Mouse (Mus musculus) adrenal gland (tissue): ENCODE data around the gene Ston2.

ENCODE experiments used
- intact Hi-C: fragments of 180-260 bp; cut with DNase I; formaldehyde crosslinking; loops from one replicate; pipeline ENCODE4 v1.15.1; 2025

The Ston2 gene

DNA sequence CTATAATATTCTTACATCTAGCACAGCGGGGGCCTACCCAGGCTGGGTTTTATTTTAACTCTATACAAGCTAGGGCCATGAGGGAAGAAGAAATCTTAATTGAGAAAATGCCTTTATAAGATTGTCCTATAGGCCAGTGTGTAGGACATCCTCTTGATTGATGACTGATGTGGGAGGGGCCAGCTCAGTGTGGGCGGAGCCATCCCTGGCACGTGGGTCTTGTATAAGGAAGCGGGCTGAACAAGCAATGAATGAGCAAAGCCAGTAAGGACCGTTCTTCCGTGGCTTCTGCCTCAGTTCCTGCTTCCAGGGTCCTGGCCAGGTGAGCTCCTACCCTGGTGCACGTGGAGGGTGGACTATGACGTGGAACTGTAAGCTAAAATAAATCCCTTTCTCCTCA, 5.1 kb upstream of the Ston2 start:
- intact Hi-C loops, result no loop called here

DNA sequence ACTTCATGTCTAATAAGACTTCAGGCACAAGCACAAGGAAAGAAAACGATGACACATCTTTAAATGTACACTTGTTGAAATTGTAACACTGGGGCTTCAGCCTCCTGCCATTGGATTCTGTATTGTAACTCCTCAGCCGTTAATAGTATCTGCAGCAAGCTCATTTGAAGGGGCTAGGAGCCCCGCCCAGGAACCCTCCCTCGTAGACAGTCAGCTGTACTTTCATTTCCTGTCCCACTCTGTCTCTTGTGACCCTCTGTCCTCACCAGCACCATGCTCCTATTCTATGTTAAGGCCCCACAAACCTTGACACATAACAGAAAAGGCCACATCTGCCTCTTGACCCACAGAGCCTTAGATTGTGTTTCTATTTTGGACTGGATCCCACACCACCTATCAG, 3.6 kb upstream of the Ston2 start:
- intact Hi-C loops, result no loop called here

DNA sequence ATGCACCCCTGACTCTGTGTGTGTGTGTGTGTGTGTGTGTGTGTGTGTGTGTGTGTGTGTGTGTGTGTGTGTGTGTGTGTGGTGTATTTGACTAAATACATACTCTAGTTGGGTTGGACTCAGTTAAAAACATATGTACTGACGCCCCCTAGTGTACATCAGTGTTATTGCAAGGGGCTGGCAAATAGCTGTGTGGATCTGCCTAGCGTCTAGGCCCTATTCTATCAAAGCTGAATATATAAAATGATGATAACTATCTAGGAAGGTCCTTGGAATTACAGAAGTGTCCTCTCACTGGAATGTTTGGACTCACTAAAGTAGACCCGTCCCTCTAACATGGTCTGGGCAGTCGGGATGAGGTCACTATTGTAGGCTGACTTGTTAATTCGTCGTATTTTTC, 1.6 kb upstream of the Ston2 start:
- intact Hi-C loops, result loop anchor here (2.0 kb wide), 1 partner anchor 149 kb away; no protein-coding TSS in a partner anchor

- intact Hi-C loops, result loop anchor here (2.0 kb wide), 1 partner anchor 148 kb away; no protein-coding TSS in a partner anchor
These were observed 259 bp upstream of the Ston2 start for GRCm38 (mm10) chr12:91788446-91788845.

DNA sequence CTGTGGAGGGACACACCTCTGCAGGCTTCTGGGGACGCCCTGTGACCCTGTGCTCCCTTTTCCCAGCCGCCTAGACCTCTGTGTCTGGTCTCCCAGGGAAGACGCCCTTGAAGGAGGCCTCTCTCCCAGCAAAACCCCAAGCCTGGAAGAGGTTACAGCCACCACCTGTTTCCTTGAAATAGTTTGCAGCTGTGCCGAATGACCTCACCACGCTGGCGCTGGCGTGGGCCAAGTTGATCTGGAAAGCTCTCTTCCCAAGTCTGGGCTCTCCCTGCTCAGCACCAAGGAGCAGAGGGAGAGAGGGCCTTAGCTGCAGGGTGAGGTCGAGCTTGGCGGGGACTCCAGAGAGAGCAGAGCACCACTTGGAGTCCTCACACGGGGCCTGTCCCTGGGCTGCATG, 1.8 kb downstream of the Ston2 start:
- intact Hi-C loops, result no loop called here

- intact Hi-C loops, result no loop called here
These were observed 6.8 kb downstream of the Ston2 start for GRCm38 (mm10) chr12:91781432-91781831.

GRCm38 (mm10) chr12:91780531-91780930, 7.7 kb downstream of the Ston2 start:
- intact Hi-C loops, result no loop called here

GRCm38 (mm10) chr12:91779004-91779365, 9.2 kb downstream of the Ston2 start:
- intact Hi-C loops, result no loop called here

DNA sequence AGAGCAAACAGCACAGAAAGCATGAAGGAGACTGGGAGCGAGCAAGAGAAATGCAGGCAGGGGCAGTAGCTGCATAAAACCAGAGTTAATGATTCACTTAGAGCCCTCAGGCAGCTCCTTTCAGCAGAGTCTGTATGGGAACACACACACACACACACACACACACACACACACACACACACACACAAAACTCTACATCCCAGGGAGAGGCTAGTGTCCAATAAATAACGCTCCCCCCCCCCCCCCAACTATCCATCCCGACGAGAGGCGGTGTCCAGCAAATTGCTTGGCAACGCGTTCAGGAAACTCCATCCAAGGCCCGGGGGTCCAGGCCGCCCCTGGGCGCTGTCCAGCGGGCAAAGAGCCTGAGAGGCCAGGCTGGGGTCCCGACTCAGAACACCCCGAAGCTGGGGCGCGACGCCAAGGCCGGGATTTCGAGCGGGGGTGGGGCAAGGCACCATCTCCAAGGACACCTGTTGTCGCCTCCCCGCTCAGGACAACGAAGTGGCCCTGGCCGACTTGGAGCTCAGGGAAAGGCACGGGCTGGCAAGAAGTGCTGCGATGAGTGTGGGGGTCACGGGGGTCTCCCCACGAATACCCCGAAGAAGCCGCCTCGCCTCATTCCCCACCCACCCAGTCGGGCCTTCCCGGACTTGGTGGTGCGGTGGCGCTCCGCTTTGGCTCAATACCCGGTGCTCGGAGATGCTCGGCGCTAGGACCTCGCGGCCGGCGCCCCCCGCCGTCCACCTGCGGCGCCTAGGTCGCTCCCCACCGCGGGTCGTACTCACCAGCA, 9.8 kb downstream of the Ston2 start:
- intact Hi-C loops, result no loop called here

DNA sequence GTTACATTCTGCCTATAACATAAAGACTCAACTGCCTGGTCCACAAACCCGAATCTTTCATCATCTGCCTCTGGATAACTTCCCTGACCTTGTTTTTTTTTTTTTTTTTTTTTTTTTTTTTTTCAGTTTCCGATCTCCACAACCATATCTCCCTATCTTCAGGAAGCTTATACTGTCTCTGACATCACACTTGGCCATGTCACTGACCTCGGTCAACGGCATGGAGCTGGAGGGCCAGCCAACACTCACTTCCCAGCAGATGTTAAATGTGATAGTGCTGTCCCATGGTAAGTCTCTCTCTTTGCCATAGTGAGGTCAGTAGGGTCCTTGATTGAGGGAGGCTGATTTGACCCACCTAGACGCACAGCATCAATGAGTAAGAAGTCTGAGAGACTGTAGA, 11.8 kb downstream of the Ston2 start:
- intact Hi-C loops, result no loop called here

DNA sequence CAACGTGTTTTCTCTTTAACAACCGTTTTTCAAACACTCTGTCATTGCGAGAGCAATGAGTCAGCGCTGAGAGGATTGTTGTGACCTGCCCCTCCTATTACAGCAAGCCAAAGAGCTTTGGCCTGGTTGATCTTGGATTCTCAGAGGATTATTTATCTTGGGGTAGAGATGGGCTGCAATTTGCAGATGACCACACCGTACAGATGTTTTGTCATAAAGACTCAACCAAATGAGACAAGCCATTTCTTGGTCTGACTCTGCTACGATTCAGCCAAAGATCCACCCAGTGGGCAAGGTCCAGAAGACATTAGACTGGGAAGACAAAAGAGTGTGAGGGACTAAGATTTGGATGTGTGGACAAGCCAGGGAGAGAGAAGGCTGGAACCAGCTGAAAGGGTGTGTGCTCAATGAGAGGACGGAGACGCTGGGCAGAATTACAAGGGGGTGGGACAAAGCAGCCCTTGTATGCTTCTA, 13.3 kb downstream of the Ston2 start:
- intact Hi-C loops, result no loop called here

DNA sequence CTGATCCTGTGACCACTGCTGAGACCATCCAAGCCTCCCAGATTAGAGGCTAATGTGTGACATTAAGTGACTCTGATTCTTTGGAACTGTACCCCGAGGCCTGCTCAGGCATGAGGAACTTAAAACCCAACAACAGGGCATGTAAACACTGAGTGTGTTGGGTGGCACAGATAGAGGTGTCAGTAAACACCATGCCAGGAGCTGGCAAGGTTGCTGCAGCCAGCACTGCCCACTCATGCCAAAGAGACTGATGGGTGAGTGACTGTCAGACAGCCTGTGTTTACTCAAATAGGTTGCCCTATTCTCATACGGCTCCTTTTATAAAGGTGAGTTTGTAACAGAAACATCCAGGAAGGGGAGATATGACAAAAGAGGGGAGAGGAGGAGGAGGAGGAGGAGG, 19.3 kb downstream of the Ston2 start:
- intact Hi-C loops, result no loop called here

- intact Hi-C loops, result no loop called here
These were observed 20.0 kb downstream of the Ston2 start for GRCm38 (mm10) chr12:91768176-91768575.

DNA sequence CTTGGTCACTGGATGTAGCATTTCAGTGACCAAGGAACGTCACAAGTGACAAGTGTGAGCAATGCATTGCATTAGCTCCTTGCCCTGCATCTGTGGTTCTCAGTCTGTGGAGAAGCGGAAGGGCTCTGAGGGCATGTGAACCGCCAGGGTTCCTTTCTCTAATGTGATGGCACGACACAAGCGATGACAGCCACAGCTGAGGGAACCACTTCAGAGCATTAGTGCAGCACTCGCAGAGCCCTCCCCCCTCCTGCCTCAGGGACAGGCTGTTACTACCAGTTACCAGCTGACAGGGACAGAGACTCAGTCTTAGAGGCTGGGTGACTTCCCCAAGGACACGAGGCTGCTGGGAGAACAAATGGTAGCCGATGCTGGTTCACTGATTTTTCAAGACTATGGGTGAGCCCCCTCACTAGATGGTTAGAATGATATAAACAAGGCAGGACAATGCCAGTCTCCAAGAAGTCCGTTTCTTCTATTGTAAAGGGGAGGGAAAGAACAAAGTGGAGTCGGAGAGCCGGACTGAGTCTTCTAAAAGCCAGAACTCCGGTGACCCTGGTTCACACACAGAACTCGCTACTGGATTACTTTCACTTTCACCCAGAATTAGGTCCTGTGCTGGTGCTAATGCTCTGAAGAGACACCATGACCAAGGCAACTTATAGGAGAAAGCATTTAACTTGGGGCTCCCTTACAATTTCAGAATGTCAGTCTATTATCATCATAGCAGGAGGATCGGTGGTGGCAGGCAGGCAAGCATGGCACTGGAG, 21.7 kb downstream of the Ston2 start:
- intact Hi-C loops, result no loop called here

GRCm38 (mm10) chr12:91765504-91765903, 22.7 kb downstream of the Ston2 start:
- intact Hi-C loops, result no loop called here

- intact Hi-C loops, result no loop called here
These were observed 23.1 kb downstream of the Ston2 start for GRCm38 (mm10) chr12:91765054-91765453.

- intact Hi-C loops, result no loop called here
These were observed 23.7 kb downstream of the Ston2 start for GRCm38 (mm10) chr12:91764471-91764870.

GRCm38 (mm10) chr12:91759836-91760235, 28.4 kb downstream of the Ston2 start:
- intact Hi-C loops, result no loop called here

DNA sequence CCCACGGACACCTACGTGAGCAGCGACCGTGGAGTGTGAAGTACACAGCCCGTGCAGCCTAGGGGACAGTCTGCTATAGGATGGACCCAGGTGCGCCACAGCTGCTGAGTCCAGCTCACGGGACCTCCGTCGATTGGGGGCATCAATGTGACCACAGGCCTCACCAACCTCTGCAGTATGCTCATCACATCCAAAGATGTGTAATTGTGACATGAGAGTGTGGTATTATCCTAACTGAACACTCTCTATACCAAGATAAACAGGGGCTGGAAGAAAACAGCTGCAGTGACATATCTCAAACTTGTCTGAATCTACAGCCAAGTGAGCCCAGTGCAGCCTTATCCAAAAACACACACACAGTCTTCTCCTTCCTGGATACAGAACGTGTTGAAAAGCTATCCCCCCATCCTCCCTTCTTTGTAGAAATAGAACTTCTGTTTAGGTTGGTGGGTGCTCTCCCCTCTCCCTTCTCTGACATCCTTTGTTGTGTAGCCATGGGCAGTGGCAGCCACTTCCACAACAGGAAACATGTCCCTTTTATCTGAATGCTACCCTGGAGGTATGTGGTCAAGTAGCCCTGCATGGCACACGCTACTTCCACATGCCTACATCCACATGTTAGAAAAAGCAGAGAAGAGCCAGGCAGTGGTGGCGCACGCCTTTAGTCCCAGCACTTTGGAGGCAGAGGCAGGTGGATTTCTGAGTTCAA, 30.2 kb downstream of the Ston2 start:
- intact Hi-C loops, result no loop called here

- intact Hi-C loops, result no loop called here
These were observed 31.5 kb downstream of the Ston2 start for GRCm38 (mm10) chr12:91756562-91757166.

DNA sequence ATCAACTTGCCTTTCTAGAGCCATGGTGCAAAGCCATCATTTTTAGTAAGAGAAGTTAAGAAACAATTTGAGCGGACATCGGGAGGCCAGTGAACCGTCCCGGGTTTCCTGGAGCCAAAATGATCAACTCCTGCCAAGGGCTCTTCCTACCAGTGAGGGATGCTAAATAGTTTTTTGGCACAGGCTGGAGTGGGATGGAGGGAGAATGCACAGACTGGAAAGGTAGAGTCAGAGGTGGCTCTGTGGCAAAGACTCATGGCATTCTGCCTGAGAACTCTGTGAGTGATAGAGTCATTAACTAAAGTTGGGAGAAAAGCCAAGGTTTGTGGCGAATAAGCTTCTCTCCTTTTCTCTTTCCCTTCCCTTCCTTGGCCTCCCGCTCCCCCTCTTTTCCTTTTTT, 33.6 kb downstream of the Ston2 start:
- intact Hi-C loops, result no loop called here

GRCm38 (mm10) chr12:91752711-91753110, 35.5 kb downstream of the Ston2 start:
- intact Hi-C loops, result no loop called here
